Mouse (Mus musculus) CH12.LX (cell line): Measurements from ENCODE around the gene Tmem164. TPM values are rescaled to one million over a fixed set of nuclear protein-coding genes. Genes with fewer than 3 reads are reported as not detected.

ENCODE experiments used
- DNase-seq: peaks from one replicate; pipeline ENCODE4 v3.0.0-alpha.2; 2013; ENCODE audit errors: extremely low read depth
- H3K27ac ChIP-seq: 2 replicates; pipeline ENCODE4 v1.5.1; 2012; ENCODE audit warnings: low read depth, mild to moderate bottlenecking, control low read depth, moderate library complexity; ENCODE audit not compliant: insufficient read depth
- H3K27me3 ChIP-seq: replicated peaks from 2 replicates; pipeline ENCODE3; 2012; ENCODE audit warnings: inconsistent platforms
- H3K36me3 ChIP-seq, 2 experiments: replicated peaks in 1 of 2; 2 replicates each; pipeline versions ENCODE3 to v1.6.1; 2012; ENCODE audit warnings: inconsistent platforms in 1 of 2, low read length in 1 of 2, mild to moderate bottlenecking in 1 of 2, mixed read lengths in 1 of 2, moderate library complexity in 1 of 2; ENCODE audit not compliant: control insufficient read depth in 1 of 2, insufficient read depth in 1 of 2
- H3K4me1 ChIP-seq, 2 experiments: 2 replicates each; pipeline ENCODE4 v1.6.1; 2012; ENCODE audit warnings: inconsistent platforms in 1 of 2, moderate library complexity in 1 of 2; ENCODE audit not compliant: insufficient read depth in 2 of 2, control insufficient read depth in 1 of 2
- H3K4me2 ChIP-seq: 2 replicates; pipeline ENCODE4 v1.6.1; 2012; ENCODE audit warnings: low read depth, mild to moderate bottlenecking, control low read depth; ENCODE audit not compliant: poor library complexity, insufficient read depth, severe bottlenecking
- H3K4me3 ChIP-seq, 3 experiments: fragments of 150-350 bp in 1 of 3; sonication (generic) in 1 of 3; replicated peaks in 1 of 3; 2 replicates each; pipeline versions ENCODE3 to v1.5.1; 2011 to 2012; ENCODE audit warnings: low read depth in 2 of 3, low read length in 2 of 3, mild to moderate bottlenecking in 2 of 3, moderate library complexity in 2 of 3, control low read depth in 1 of 3, improper control_type of control experiment in 1 of 3, inconsistent platforms in 1 of 3, mixed read lengths in 1 of 3; ENCODE audit not compliant: poor library complexity in 1 of 3
- H3K79me2 ChIP-seq: replicated peaks from 2 replicates; pipeline ENCODE4 v1.6.1; 2012; ENCODE audit warnings: mild to moderate bottlenecking, moderate library complexity; ENCODE audit not compliant: control insufficient read depth, poor library complexity, insufficient read depth, severe bottlenecking; ENCODE audit errors: extremely low read depth
- H3K9ac ChIP-seq: 2 replicates; pipeline ENCODE4 v1.6.1; 2012; ENCODE audit warnings: low read depth, mild to moderate bottlenecking, control low read depth, moderate library complexity; ENCODE audit not compliant: insufficient read depth
- H3K9me3 ChIP-seq: replicated peaks from 2 replicates; pipeline ENCODE3; 2012; ENCODE audit warnings: low read length, inconsistent platforms, mixed read lengths
- BHLHE40 ChIP-seq: IDR thresholded peaks from 2 replicates; pipeline ENCODE4 v1.6.1; 2011; ENCODE audit warnings: mild to moderate bottlenecking, low read depth, low read length, improper control_type of control experiment
- CHD2 ChIP-seq: IDR thresholded peaks from 2 replicates; pipeline ENCODE4 v1.6.1; 2011; ENCODE audit warnings: low read length, improper control_type of control experiment
- CTCF ChIP-seq, 2 experiments: IDR thresholded peaks in 1 of 2; conservative IDR thresholded peaks in 1 of 2; 2 replicates each; pipeline ENCODE4 v1.5.1; 2011 to 2012; ENCODE audit warnings: low read depth in 2 of 2, low read length in 2 of 2, improper control_type of control experiment in 1 of 2, inconsistent platforms in 1 of 2, mild to moderate bottlenecking in 1 of 2, moderate library complexity in 1 of 2
- E2F4 ChIP-seq: IDR thresholded peaks from 2 replicates; pipeline ENCODE4 v1.6.1; 2011; ENCODE audit warnings: low read depth, low read length, improper control_type of control experiment; ENCODE audit not compliant: insufficient replicate concordance
- ELF1 ChIP-seq: IDR thresholded peaks from 2 replicates; pipeline ENCODE4 v1.6.1; 2014; ENCODE audit warnings: low read depth, mild to moderate bottlenecking, inconsistent platforms, low read length, improper control_type of control experiment
- ETS1 ChIP-seq: conservative IDR thresholded peaks from 2 replicates; pipeline ENCODE4 v1.6.1; 2012; ENCODE audit warnings: low read depth, mild to moderate bottlenecking, inconsistent platforms, low read length, improper control_type of control experiment, moderate library complexity
- JUN ChIP-seq: IDR thresholded peaks from 2 replicates; pipeline ENCODE4 v1.6.1; 2011; ENCODE audit warnings: low read depth, mild to moderate bottlenecking, low read length, improper control_type of control experiment, moderate library complexity; ENCODE audit not compliant: insufficient read depth
- JUND ChIP-seq: conservative IDR thresholded peaks from 2 replicates; pipeline ENCODE4 v1.6.1; 2011; ENCODE audit warnings: low read depth, low read length, improper control_type of control experiment
- KAT2A ChIP-seq: IDR thresholded peaks from 2 replicates; pipeline ENCODE4 v1.6.1; 2012; ENCODE audit warnings: low read length, improper control_type of control experiment, inconsistent platforms; ENCODE audit not compliant: insufficient replicate concordance
- MAFK ChIP-seq: IDR thresholded peaks from 2 replicates; pipeline ENCODE4 v1.6.1; 2011; ENCODE audit warnings: low read length, improper control_type of control experiment; ENCODE audit not compliant: insufficient replicate concordance
- MAX ChIP-seq: IDR thresholded peaks from 2 replicates; pipeline ENCODE4 v1.6.1; 2011; ENCODE audit warnings: low read length, improper control_type of control experiment
- MAZ ChIP-seq: IDR thresholded peaks from 2 replicates; pipeline ENCODE4 v1.6.1; 2012; ENCODE audit warnings: low read depth, mild to moderate bottlenecking, inconsistent platforms, low read length, improper control_type of control experiment, moderate library complexity
- MYC ChIP-seq: IDR thresholded peaks from 2 replicates; pipeline ENCODE4 v1.6.1; 2011; ENCODE audit warnings: low read depth, mild to moderate bottlenecking, improper control_type of control experiment, low read length
- RAD21 ChIP-seq: IDR thresholded peaks from 2 replicates; pipeline ENCODE4 v1.6.1; 2011; ENCODE audit warnings: low read depth, mild to moderate bottlenecking, low read length, improper control_type of control experiment, moderate library complexity
- SMC3 ChIP-seq: IDR thresholded peaks from 2 replicates; pipeline ENCODE4 v1.6.1; 2011; ENCODE audit warnings: low read depth, low read length, improper control_type of control experiment
- TCF12 ChIP-seq: IDR thresholded peaks from 2 replicates; pipeline ENCODE4 v1.6.1; 2014; ENCODE audit warnings: low read depth, mild to moderate bottlenecking, inconsistent platforms, low read length, improper control_type of control experiment
- USF1 ChIP-seq: IDR thresholded peaks from 2 replicates; pipeline ENCODE4 v1.6.1; 2014; ENCODE audit warnings: low read depth, mild to moderate bottlenecking, inconsistent platforms, low read length, improper control_type of control experiment
- ZC3H11A ChIP-seq: IDR thresholded peaks from 2 replicates; pipeline ENCODE4 v1.6.1; 2012; ENCODE audit warnings: low read depth, mild to moderate bottlenecking, inconsistent platforms, low read length, improper control_type of control experiment
- ZKSCAN1 ChIP-seq: IDR thresholded peaks from 2 replicates; pipeline ENCODE4 v1.6.1; 2012; ENCODE audit warnings: low read depth, inconsistent platforms, low read length, improper control_type of control experiment, borderline replicate concordance
- dilution Hi-C: fragments of 300-500 bp; cut with MboI; formaldehyde crosslinking; loops from 2 replicates; pipeline ENCODE4 v1.14.3; 2020; ENCODE audit warnings: low sequenced_read_pairs; ENCODE audit not compliant: extremely low pct_unique_long_range_greater_than_20kb, extremely low pct_ligation_motif_present
- in situ Hi-C: fragments of 300-500 bp; cut with MboI; formaldehyde crosslinking; loops from 3 replicates; pipeline ENCODE4 v1.14.3; 2019; ENCODE audit warnings: low sequenced_read_pairs, low pct_ligation_motif_present, low pct_unique_long_range_greater_than_20kb, mixed read lengths
- polyA plus RNA-seq: library from polyadenylated mRNA; unstranded; fragments of >175 nt; gene quantifications from 2 replicates; pipeline ENCODE4 v1.2.1, GENCODE M21; 2012; ENCODE audit warnings: low read depth; ENCODE audit not compliant: insufficient read length
- total RNA-seq, 2 experiments: library from RNA; depleted of rRNA; stranded (reverse); fragments of 300-350 nt in 1 of 2; fragments of >200 nt in 1 of 2; gene quantifications; 2 replicates each; pipeline ENCODE4 v1.2.3; 2012 to 2014

Tmem164 gene
- total and polyA plus RNA-seq, 3 experiments: 19.2 to 22.7 (median 21.5) TPM

GRCm38 (mm10) chrX:142827644-142828043, 146.4 kb downstream of the Tmem164 start:
- H3K27ac ChIP-seq: no peak overlapping the region
- no peak overlapping the region for H3K4me2 ChIP-seq
- peaks cover 0 to 12% of the 10 kb centered on the region in 2 experiments; a peak in 2 of 4 replicates for H3K4me1 ChIP-seq
- H3K9me3 ChIP-seq: no peaks in the 10 kb centered on the region
- peaks cover 0 to 14% of the 10 kb centered on the region in 2 experiments for H3K36me3 ChIP-seq
- peak; percentile 8 for DNase-seq
- dilution Hi-C loops (no loop called here), in situ Hi-C loops (no loop called here)
- TF ChIP-seq SMC3: peak; percentile 39
- no peak for TF ChIP-seq KAT2A
- peak in 1 of 2 experiments; percentile 51; a peak in 2 of 4 replicates for TF ChIP-seq CTCF (conservative IDR thresholded peaks at IDR 0.05 in 1 of 2, IDR thresholded peaks at IDR 0.05 in 1 of 2; ENCODE audit: low read depth in 2 of 2, low read length in 2 of 2)
- no peak for TF ChIP-seq MAX
- peak; percentile 20 for TF ChIP-seq RAD21
- TF ChIP-seq JUND: no peak
- no peaks in the 10 kb centered on the region for H3K27me3 ChIP-seq
- no peak overlapping the region for H3K9ac ChIP-seq
- no peaks in the 10 kb centered on the region for H3K79me2 ChIP-seq
- H3K4me3 ChIP-seq: no peak overlapping the region

- dilution Hi-C loops: no loop called here
- no peak overlapping the region for H3K9ac ChIP-seq
- no peak for TF ChIP-seq ELF1
- no peak for TF ChIP-seq SMC3
- no peak for TF ChIP-seq BHLHE40
- TF ChIP-seq MAFK: no peak
- TF ChIP-seq MYC: no peak
- no peak for TF ChIP-seq ZKSCAN1
- no peak for TF ChIP-seq TCF12
- no peak for TF ChIP-seq JUND
- no peak for TF ChIP-seq MAZ
- TF ChIP-seq JUN: no peak
- no peak for TF ChIP-seq ETS1
- TF ChIP-seq ZC3H11A: no peak
- no peak for TF ChIP-seq E2F4
- TF ChIP-seq USF1: no peak
- no peak for TF ChIP-seq CHD2
- no peak for TF ChIP-seq CTCF (conservative IDR thresholded peaks at IDR 0.05 in 1 of 2, IDR thresholded peaks at IDR 0.05 in 1 of 2; ENCODE audit: low read depth in 2 of 2, low read length in 2 of 2)
- H3K27ac ChIP-seq: no peak overlapping the region
- H3K79me2 ChIP-seq: no peaks in the 10 kb centered on the region
- peaks cover 0 to 17% of the 10 kb centered on the region in 2 experiments for H3K36me3 ChIP-seq
- in situ Hi-C loops: no loop called here
- no peak for DNase-seq
- H3K4me3 ChIP-seq: no peak overlapping the region
- H3K27me3 ChIP-seq: no peaks in the 10 kb centered on the region
- peaks cover 0 to 12% of the 10 kb centered on the region in 2 experiments; a peak in 2 of 4 replicates for H3K4me1 ChIP-seq
- H3K4me2 ChIP-seq: no peak overlapping the region
- no peaks in the 10 kb centered on the region for H3K9me3 ChIP-seq
Measured at GRCm38 (mm10) chrX:142828184-142828908, 147.1 kb downstream of the Tmem164 start.
